Mouse (Mus musculus) heart, adult 8-10 months (tissue): ENCODE data around the gene Nxf2. TPM values are rescaled to one million over a fixed set of nuclear protein-coding genes. Genes with fewer than 3 reads are reported as not detected.
"Not testable (repeated sequence)": the region's sequence is repeated elsewhere in the genome, so short reads cannot be mapped to it uniquely, and the experiment has no call there.

Experiments used
- DNase-seq: peaks from one replicate; pipeline ENCODE4 v3.0.0; 2022; ENCODE audit warnings: low spot score
- total RNA-seq, 4 experiments: library from RNA; stranded (reverse); gene quantifications; 2 replicates each; pipeline ENCODE4 v1.2.4; 2022

Gene Nxf2
- not detected for total RNA-seq

DNA sequence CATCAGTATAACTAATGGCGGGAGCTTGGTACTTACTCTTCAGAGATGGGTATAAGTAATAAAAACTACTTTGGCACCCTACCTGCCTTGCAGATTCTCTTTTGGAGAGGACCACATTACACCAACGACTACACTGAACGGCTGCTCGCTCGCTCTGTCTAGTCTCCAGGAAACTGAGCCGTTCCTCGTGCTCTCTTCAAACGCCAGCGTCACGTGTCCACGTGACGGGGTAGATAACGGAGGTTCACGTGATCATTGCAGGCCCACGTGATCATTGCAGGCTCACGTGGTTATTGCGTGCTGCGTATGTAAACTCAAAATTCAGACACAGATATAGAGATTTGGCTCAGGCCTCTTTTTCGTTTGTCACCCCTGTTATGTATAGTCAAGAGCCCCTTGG, at the start of gene Nxf2:
Gene Nxf2, minus strand, starts transcription at position 209 of the 400 bp plus-strand sequence.
- DNase-seq = no peak

DNA sequence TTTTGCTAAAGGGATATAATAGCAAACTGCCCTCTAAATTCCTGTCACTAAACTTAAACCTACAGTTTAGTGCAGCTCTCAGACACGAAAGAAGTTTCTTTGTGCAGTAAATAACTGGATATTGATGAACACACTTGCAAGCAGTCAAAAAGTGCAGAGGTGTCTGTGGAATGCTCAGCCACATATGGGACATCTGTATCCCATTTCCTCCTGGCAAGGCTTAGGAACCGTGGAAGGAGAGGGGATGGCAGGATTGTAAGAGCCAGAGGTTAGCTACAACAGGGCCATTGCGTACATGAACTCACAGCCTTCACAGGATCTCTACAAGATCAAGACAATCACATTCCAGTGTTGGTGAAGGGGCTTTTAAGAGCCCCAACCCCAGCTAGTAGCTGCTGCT, 46.8 kb upstream of the Nxf2 start:
- no peak for DNase-seq

GRCm38 (mm10) chrX:135009471-135009815, 44.9 kb upstream of the Nxf2 start:
- DNase-seq = no peak

DNA sequence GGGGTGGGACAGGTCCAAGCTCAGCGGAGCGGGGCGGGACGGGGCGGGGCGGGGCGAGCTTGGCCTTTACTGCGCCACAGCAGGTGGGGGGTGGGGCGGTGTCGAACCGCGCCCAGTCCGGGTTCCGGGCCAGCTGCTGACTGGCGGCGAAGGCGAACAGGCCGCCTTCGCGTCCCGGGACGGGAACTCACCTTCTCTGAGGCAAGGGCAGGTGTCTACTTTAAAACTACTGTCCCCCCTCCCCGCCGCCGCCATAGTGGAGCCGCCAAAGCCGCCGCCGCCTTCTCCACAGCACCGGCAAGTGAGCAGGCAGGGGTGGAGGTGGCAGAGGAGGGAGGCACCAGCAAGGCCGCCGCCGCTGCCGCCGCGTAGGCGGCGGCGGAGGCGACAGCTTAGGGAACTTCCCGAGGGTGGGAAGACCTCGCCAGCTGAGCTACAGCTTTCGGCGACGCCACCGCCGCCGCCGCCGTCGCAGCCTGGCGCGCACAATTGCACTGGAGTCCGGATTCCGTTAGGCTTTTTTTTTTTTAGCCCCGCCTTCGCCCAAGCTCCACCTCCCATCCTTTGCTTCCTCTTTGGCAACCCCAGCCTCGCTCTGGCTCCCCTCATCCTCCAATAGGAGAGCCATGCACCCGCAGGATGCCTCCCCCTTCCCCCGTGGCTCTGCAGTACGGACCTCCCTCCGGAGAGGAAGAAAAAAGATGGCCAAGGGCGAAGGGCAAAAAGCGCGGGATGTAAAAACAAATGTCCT, 44.3 kb upstream of the Nxf2 start, which contains the start of gene Zmat1:
Gene Zmat1, minus strand, starts transcription at position 490 of the 751 bp plus-strand sequence.
- peak; percentile 89 for DNase-seq

DNA sequence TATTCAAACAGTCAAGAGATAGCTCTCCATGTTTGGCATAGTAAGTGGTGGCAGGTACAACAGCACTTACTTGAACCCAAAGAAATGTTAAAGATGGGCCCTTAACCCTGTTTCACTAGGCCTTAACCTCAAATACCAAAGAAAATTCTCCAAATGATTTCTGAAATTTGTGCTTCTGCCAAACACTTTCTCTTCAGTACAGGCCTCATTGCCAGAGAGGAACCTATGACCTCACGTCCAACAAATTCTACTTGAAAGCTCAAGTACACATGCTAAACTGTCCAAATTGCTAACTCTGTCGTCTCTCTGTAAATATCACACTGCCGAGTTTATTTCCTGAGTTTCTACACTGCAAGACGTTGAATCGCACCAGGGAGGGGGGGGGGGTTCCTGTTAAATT, 43.5 kb upstream of the Nxf2 start:
- DNase-seq = peak; percentile 6

GRCm38 (mm10) chrX:134963305-134964094, 1.1 kb downstream of the Nxf2 start:
- peak; percentile 23 for DNase-seq

- peak; percentile 3 for DNase-seq
Observed at GRCm38 (mm10) chrX:134930361-134930760, 34.2 kb downstream of the Nxf2 start.

- no peak for DNase-seq
Observed at GRCm38 (mm10) chrX:134929927-134930326, 34.6 kb downstream of the Nxf2 start.

- DNase-seq = peak; percentile 20
Observed at GRCm38 (mm10) chrX:134925058-134925457, 39.5 kb downstream of the Nxf2 start.

DNA sequence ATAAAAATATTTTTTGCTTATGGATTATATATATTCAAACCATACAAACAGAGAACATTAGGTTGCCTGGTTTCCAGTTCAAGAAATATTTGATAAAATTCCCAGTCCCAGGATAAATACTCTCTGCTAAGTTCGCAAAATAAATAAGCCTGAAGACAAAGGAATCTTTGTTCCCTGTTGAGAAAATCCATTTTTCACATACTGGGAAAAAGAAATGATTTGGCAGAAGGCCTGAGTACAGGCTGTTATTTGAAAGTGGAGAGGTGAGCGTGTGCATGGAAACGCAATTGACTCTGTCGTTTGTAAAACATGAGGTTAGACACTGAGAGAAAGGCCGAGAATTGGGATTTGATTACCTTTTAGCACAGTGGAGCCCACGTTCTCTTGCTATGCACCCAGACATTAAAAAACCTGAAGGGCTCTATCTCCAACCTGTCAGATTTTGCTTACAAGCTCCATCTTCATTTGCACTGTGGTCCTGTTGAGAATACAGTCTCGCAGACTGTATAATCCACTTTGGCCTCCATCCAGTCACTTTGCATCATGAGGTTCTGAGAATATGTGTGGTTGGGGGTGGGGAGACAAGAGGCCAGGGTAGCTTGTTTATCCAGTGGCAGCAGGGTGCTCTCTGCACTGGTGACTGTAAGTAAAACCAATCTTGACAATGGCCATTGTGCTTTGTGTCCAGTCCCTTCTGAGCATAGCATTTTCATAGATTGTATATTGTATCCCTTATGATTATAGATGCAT, 40.7 kb downstream of the Nxf2 start:
- DNase-seq = no peak

GRCm38 (mm10) chrX:134919220-134919619, 45.3 kb downstream of the Nxf2 start:
- no peak for DNase-seq

DNA sequence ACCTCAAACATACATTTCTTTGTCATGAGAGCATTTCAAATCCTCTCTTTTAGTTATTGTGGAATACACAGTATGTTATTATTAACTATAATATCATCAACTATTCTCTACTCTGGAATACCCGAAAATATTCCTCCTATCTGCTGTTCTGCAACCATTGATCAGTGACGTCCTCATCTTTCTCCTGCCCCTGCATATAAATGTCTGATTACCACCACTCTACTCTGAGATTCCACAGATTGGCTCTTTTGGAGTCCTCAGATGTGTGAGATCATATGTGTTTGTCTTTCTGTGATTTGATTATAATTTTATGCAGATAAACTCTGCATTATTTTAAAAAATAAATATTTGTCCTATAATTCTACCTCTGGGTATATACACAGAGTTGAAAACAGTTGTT, 48.8 kb downstream of the Nxf2 start:
- no peak for DNase-seq

GRCm38 (mm10) chrX:134915315-134915714, 49.2 kb downstream of the Nxf2 start:
- DNase-seq = not testable (repeated sequence)

DNA sequence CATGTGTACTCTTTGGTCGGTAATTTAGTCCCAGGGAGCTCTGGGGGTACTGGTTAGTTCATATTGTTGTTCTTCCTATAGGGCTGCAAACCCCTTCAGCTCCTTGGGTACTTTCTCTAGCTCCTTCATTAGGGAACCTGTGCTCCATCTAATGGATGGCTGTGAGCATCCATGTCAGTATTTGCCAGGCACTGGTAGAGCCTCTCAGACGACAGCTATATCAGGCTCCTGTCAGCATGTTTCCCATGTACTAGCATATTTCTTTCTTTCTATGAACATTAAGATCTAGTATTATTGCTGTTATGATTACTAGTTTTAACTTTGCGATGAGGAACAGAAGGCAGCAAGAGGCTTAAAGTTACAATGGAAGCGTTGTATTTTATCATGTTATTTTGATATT, 49.7 kb downstream of the Nxf2 start:
- no peak for DNase-seq

GRCm38 (mm10) chrX:134913234-134913936, 51.2 kb downstream of the Nxf2 start:
- DNase-seq = peak; percentile 44

DNA sequence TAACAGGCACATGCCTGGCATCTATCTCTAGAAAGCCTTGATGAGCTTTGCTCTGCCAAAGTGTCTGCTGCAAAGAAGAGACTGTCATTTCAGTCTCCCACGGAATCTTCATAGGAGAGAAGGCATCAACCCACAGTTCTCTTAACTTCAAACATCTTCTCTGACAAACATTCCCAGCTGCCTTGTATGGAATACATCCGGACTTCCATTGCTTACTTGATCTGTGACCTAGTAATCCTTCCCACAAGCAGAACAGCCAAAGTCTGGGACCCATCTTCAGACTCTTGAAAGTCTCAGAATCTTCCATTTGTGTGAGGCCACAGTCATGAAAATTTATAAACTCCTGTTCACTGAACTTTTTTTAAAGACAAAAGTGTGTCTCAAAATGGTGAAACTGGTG, 51.7 kb downstream of the Nxf2 start:
- peak; percentile 1 for DNase-seq

GRCm38 (mm10) chrX:134910345-134910744, 54.2 kb downstream of the Nxf2 start:
- DNase-seq = no peak
